Mouse (Mus musculus): ENCODE measurements at regions not wholly inside any gene's neighbourhood (a gene's known extent, or its start where the extent isn't known, plus 50 kb on each side); places are given as distances from the start of the nearest gene placed in this dataset.

GRCm38 (mm10) chr10:66354986-66355385, 740.9 kb upstream of the Jmjd1c start:
- ATAC-seq (ENCODE audit: low FRiP score) (no peak), DNase-seq (ENCODE audit: low spot score) (no peak)
- no peaks in the 10 kb centered on the region for H3K9me3 ChIP-seq (ENCODE audit: control insufficient read depth, low read length)

GRCm38 (mm10) chr10:66357736-66358135, 738.2 kb upstream of the Jmjd1c start:
- peak; percentile 6 for DNase-seq (ENCODE audit: low spot score)
- no peak overlapping the region for H3K9ac ChIP-seq (ENCODE audit: low read depth, low read length)
- no peak for ATAC-seq (ENCODE audit: low FRiP score)
- no peaks in the 10 kb centered on the region for H3K27me3 ChIP-seq (ENCODE audit: control insufficient read depth, insufficient read depth, low read length)
- no peaks in the 10 kb centered on the region for H3K36me3 ChIP-seq (ENCODE audit: control insufficient read depth, insufficient read depth, low read length)
- WGBS, result 79% methylated on average over 9 of the region's 9 CpGs
- no peak overlapping the region for H3K4me3 ChIP-seq (ENCODE audit: low read depth, low read length)
- no peak overlapping the region for H3K4me2 ChIP-seq (replicated peaks; ENCODE audit: low read depth, low read length)
- H3K9me3 ChIP-seq (ENCODE audit: control insufficient read depth, low read length), result no peaks in the 10 kb centered on the region
- no peaks in the 10 kb centered on the region for H3K4me1 ChIP-seq (replicated peaks; ENCODE audit: control insufficient read depth, insufficient read depth, low read length)
- no peak overlapping the region for H3K27ac ChIP-seq (ENCODE audit: low read depth, low read length)

More at GRCm38 (mm10) chr10:66354986-66355385, 740.9 kb upstream of the Jmjd1c start:
- Histone ChIP-seq H3K36me3 (ENCODE audit: control insufficient read depth, insufficient read depth, low read length) (no peaks in the 10 kb centered on the region), H3K9ac (ENCODE audit: low read depth, low read length) (no peak overlapping the region), H3K27ac (ENCODE audit: low read depth, low read length) (no peak overlapping the region), H3K4me2 (replicated peaks; ENCODE audit: low read depth, low read length) (no peak overlapping the region), H3K4me3 (ENCODE audit: low read depth, low read length) (no peak overlapping the region), H3K27me3 (ENCODE audit: control insufficient read depth, insufficient read depth, low read length) (no peaks in the 10 kb centered on the region), H3K4me1 (replicated peaks; ENCODE audit: control insufficient read depth, insufficient read depth, low read length) (no peaks in the 10 kb centered on the region)
- WGBS, result 74% methylated on average over 2 of the region's 2 CpGs

DNA sequence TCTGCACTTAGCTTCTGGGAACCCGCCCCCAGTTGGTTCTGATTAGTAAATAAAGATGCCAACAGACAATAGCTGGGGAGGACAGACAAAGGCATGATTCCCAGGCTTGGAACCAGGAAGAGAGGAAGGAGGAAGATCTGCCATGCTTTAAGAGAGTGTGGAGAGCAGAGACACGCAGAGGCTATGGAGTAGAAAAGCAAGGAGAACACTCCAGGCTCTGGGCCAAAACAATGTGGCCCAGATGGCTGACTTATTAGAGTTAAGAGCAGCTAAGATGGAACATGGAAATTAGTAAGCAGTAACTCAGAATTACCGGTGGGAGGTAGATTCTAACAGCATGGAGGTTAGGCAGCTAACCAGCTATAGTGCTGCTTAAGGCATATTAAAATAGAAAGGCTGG, 725.8 kb upstream of the Jmjd1c start:
- Histone ChIP-seq H3K4me2 (replicated peaks; ENCODE audit: low read depth, low read length) (no peak overlapping the region), H3K4me1 (replicated peaks; ENCODE audit: control insufficient read depth, insufficient read depth, low read length) (no peaks in the 10 kb centered on the region), H3K9ac (ENCODE audit: low read depth, low read length) (no peak overlapping the region), H3K36me3 (ENCODE audit: control insufficient read depth, insufficient read depth, low read length) (no peaks in the 10 kb centered on the region), H3K9me3 (ENCODE audit: control insufficient read depth, low read length) (no peaks in the 10 kb centered on the region), H3K27me3 (ENCODE audit: control insufficient read depth, insufficient read depth, low read length) (no peaks in the 10 kb centered on the region), H3K4me3 (ENCODE audit: low read depth, low read length) (no peak overlapping the region), H3K27ac (ENCODE audit: low read depth, low read length) (no peak overlapping the region)
- 62% methylated on average over 3 of the region's 3 CpGs for WGBS
- DNase-seq (ENCODE audit: low spot score) (no peak), ATAC-seq (ENCODE audit: low FRiP score) (no peak)

- no peak overlapping the region for H3K4me3 ChIP-seq (ENCODE audit: low read depth, low read length)
- no peaks in the 10 kb centered on the region for H3K36me3 ChIP-seq (ENCODE audit: control insufficient read depth, insufficient read depth, low read length)
- DNase-seq (ENCODE audit: low spot score) (no peak), ATAC-seq (ENCODE audit: low FRiP score) (no peak)
- WGBS, result 95% methylated on average over 2 of the region's 2 CpGs
- no peak overlapping the region for H3K4me2 ChIP-seq (replicated peaks; ENCODE audit: low read depth, low read length)
- no peaks in the 10 kb centered on the region for H3K9me3 ChIP-seq (ENCODE audit: control insufficient read depth, low read length)
- H3K27ac ChIP-seq (ENCODE audit: low read depth, low read length), result no peak overlapping the region
- H3K27me3 ChIP-seq (ENCODE audit: control insufficient read depth, insufficient read depth, low read length), result no peaks in the 10 kb centered on the region
- H3K9ac ChIP-seq (ENCODE audit: low read depth, low read length), result no peak overlapping the region
- H3K4me1 ChIP-seq (replicated peaks; ENCODE audit: control insufficient read depth, insufficient read depth, low read length), result no peaks in the 10 kb centered on the region
Measured at GRCm38 (mm10) chr10:66371756-66372155, 724.2 kb upstream of the Jmjd1c start.

Data from hindbrain, embryonic 11.5 days (tissue).